9 mouse cellular contexts compared by ENCODE assay signal in the genomic region with DNA sequence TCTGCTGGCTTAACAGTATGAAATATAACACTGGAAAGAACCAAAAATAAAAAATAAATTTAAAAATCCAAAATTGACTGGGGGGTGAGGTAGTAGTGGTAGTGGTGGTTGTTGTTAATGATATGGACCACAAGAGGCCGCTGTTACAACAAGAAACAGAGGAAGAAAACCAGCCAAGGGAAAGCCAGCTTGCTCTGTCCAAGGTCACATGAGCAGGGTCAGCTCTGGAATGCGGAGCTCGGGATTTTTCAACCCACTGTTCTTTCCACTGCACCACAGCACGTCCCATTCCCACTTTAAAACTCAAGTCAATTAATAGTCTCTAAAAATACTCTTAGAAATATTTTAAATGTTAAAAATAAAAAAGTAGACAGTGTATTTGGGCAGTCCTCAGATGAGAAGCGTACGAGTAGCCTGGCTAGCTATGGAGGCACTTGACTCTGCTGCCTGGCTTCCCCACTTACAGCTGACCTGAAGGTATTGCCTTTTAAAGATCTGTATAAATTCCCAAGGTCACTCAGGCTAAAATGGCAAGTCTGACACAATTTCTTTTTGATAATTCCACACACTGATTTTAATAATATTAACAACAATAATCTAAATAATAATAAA. TPM values are rescaled to one million over a fixed set of nuclear protein-coding genes. Genes with fewer than 3 reads are reported as not detected.
DNase-seq lines count a peak whose midpoint lies in the region; ATAC-seq and TF ChIP-seq lines count a peak whose summit lies in the region.
"Had no signal": no experiment of that assay in that cellular context is flagged by ENCODE, and none has a peak within 500 bp of the region (broad histone marks: within the 10 kb centered on the region; RNA-seq: fewer than 3 reads in every experiment).

No protein-coding gene starts in this region.

- H3K9me3 ChIP-seq in embryonic facial prominence, embryonic 12.5 days, result no peaks in the 10 kb centered on the region
- no peaks in the 10 kb centered on the region for H3K9me3 ChIP-seq in heart, postnatal 0 days (replicated peaks; ENCODE audit: control insufficient read depth, low read length)
- no peaks in the 10 kb centered on the region for H3K9me3 ChIP-seq in liver, embryonic 13.5 days (replicated peaks)
- no peaks in the 10 kb centered on the region for H3K9me3 ChIP-seq in neural tube, embryonic 12.5 days

- peak; percentile 78 for DNase-seq in adrenal gland, postnatal 14 days
- DNase-seq in heart, postnatal 0 days (ENCODE audit: low spot score), result peak; percentile 93
- DNase-seq in kidney, postnatal 14 days, result peak; percentile 90
- peak; percentile 31 for DNase-seq in liver, embryonic 13.5 days
- DNase-seq in telencephalon, adult 2 months (ENCODE audit: low read depth, low spot score), result peak; percentile 44

- no peak overlapping the region for H3K4me2 ChIP-seq in embryonic facial prominence, embryonic 12.5 days (replicated peaks)
- no peak overlapping the region for H3K4me2 ChIP-seq in heart, postnatal 0 days (ENCODE audit: low read depth, low read length)
- no peak overlapping the region for H3K4me2 ChIP-seq in liver, embryonic 13.5 days
- no peak overlapping the region for H3K4me2 ChIP-seq in neural tube, embryonic 12.5 days (replicated peaks)

- 25% methylated on average over 6 of the region's 6 CpGs for WGBS in embryonic facial prominence, embryonic 12.5 days
- 12% methylated on average over 6 of the region's 6 CpGs for WGBS in heart, postnatal 0 days
- 24% methylated on average over 6 of the region's 6 CpGs for WGBS in liver, embryonic 13.5 days (ENCODE audit: insufficient replicate concordance)
- WGBS in neural tube, embryonic 12.5 days, result 30% methylated on average over 6 of the region's 6 CpGs

- H3K79me2 ChIP-seq in C2C12 (ENCODE audit: control insufficient read depth, insufficient read depth), result no peaks in the 10 kb centered on the region

- no peak overlapping the region for H3K27ac ChIP-seq in embryonic facial prominence, embryonic 12.5 days
- peak overlapping the region; percentile 64 for H3K27ac ChIP-seq in heart, postnatal 0 days (ENCODE audit: low read depth)
- no peak overlapping the region for H3K27ac ChIP-seq in liver, embryonic 13.5 days
- H3K27ac ChIP-seq in neural tube, embryonic 12.5 days, result no peak overlapping the region

- TF ChIP-seq EP300 in heart, postnatal 0 days (IDR thresholded peaks at IDR 0.05; ENCODE audit: low read depth), result no peak

- no peaks in the 10 kb centered on the region for H3K4me1 ChIP-seq in embryonic facial prominence, embryonic 12.5 days
- peaks cover 5% of the 10 kb centered on the region; the same call in 1 of the 2 replicates for H3K4me1 ChIP-seq in heart, postnatal 0 days (ENCODE audit: control insufficient read depth, insufficient read depth)
- H3K4me1 ChIP-seq in liver, embryonic 13.5 days (replicated peaks), result no peaks in the 10 kb centered on the region
- no peaks in the 10 kb centered on the region for H3K4me1 ChIP-seq in neural tube, embryonic 12.5 days

- no peaks in the 10 kb centered on the region for H3K36me3 ChIP-seq in C2C12 (ENCODE audit: control insufficient read depth, insufficient read depth)
- H3K36me3 ChIP-seq in embryonic facial prominence, embryonic 12.5 days, result no peaks in the 10 kb centered on the region
- no peaks in the 10 kb centered on the region for H3K36me3 ChIP-seq in heart, postnatal 0 days (replicated peaks; ENCODE audit: control insufficient read depth, insufficient read depth, low read length)
- H3K36me3 ChIP-seq in liver, embryonic 13.5 days, result no peaks in the 10 kb centered on the region
- no peaks in the 10 kb centered on the region for H3K36me3 ChIP-seq in neural tube, embryonic 12.5 days

- ATAC-seq in embryonic facial prominence, embryonic 12.5 days (ENCODE audit: insufficient number of reproducible peaks, insufficient read depth, low FRiP score, low TSS enrichment), result 0 out of 2 replicates have a peak, but pooled peaks have one; percentile 52
- peak; percentile 88 for ATAC-seq in heart, postnatal 0 days (ENCODE audit: insufficient read depth, low read depth)
- ATAC-seq in liver, embryonic 13.5 days (ENCODE audit: low read depth), result no peak
- ATAC-seq in neural tube, embryonic 12.5 days (ENCODE audit: low FRiP score, low read depth), result 0 out of 2 replicates have a peak, but pooled peaks have one; percentile 37

- no peaks in the 10 kb centered on the region for H3K79me3 ChIP-seq in C2C12 (ENCODE audit: low read depth)

- H3ac ChIP-seq in C2C12 (ENCODE audit: control insufficient read depth, insufficient read length, low read depth), result no peak overlapping the region

- TF ChIP-seq CTCF in C2C12 (IDR thresholded peaks at IDR 0.05; ENCODE audit: control insufficient read depth, insufficient read depth, insufficient read length), result peak; percentile 25
- TF ChIP-seq CTCF in heart, postnatal 0 days (IDR thresholded peaks at IDR 0.05; ENCODE audit: low read depth), result peak; percentile 59

- no peaks in the 10 kb centered on the region for H3K27me3 ChIP-seq in C2C12 (ENCODE audit: control insufficient read depth, insufficient read depth, insufficient read length)
- no peaks in the 10 kb centered on the region for H3K27me3 ChIP-seq in embryonic facial prominence, embryonic 12.5 days
- no peaks in the 10 kb centered on the region for H3K27me3 ChIP-seq in heart, postnatal 0 days (ENCODE audit: control insufficient read depth, insufficient read depth, low read length)
- H3K27me3 ChIP-seq in liver, embryonic 13.5 days, result no peaks in the 10 kb centered on the region
- H3K27me3 ChIP-seq in neural tube, embryonic 12.5 days (replicated peaks), result no peaks in the 10 kb centered on the region

- no peak overlapping the region for H3K9ac ChIP-seq in embryonic facial prominence, embryonic 12.5 days
- no peak overlapping the region; the same call in 1 of the 2 replicates for H3K9ac ChIP-seq in heart, postnatal 0 days (replicated peaks; ENCODE audit: low read depth, low read length)
- no peak overlapping the region for H3K9ac ChIP-seq in liver, embryonic 13.5 days
- no peak overlapping the region for H3K9ac ChIP-seq in neural tube, embryonic 12.5 days

- H3K4me3 ChIP-seq in C2C12 (ENCODE audit: insufficient read depth, poor library complexity, severe bottlenecking), result no peak overlapping the region
- no peak overlapping the region for H3K4me3 ChIP-seq in embryonic facial prominence, embryonic 12.5 days
- H3K4me3 ChIP-seq in heart, postnatal 0 days (ENCODE audit: low read depth, low read length), result no peak overlapping the region
- no peak overlapping the region for H3K4me3 ChIP-seq in liver, embryonic 13.5 days (replicated peaks)
- no peak overlapping the region for H3K4me3 ChIP-seq in neural tube, embryonic 12.5 days
- H3K4me3 ChIP-seq: erythroblast, embryonic 14.5 days had no signal

TF ChIP-seq in C2C12, 6 proteins besides CTCF, POLR2A, EP300 and RAD21:
- no peak for TF ChIP-seq MYOG (IDR thresholded peaks at IDR 0.05; ENCODE audit: control insufficient read depth, extremely low read depth, insufficient read length)
- TF ChIP-seq FOSL1 (IDR thresholded peaks at IDR 0.05; ENCODE audit: insufficient read depth, low read length, poor library complexity, severe bottlenecking), result no peak
- peak; percentile 91 for TF ChIP-seq USF1 (IDR thresholded peaks at IDR 0.05; ENCODE audit: low read depth)
- no peak for TF ChIP-seq MYOD1 (IDR thresholded peaks at IDR 0.05; ENCODE audit: control insufficient read depth, insufficient read length, low read depth)
- TF ChIP-seq CEBPB (IDR thresholded peaks at IDR 0.05; ENCODE audit: low read depth), result no peak
- no peak for TF ChIP-seq MAX (IDR thresholded peaks at IDR 0.05)

RNA-seq across cellular contexts. Expression of a gene that starts 37.4 kb away (rescaled TPM):
- 0.20 TPM for polyA plus RNA-seq in C2C12 (2012; fragmentation: generic; extraction: Trizol)
- total RNA-seq in adrenal gland, postnatal 14 days (2021), result 0.74 and 1.4 TPM in 2 replicates
- polyA plus RNA-seq in embryonic facial prominence, embryonic 12.5 days (2016; fragmentation: Nextera tagmentation; extraction: Ambion mirVana), result 4.3 and 4.7 TPM in 2 replicates
- 3.3 and 8.5 TPM in 2 replicates for total RNA-seq in heart, postnatal 0 days (2014; rRNA removed; ENCODE audit: low replicate concordance)
- 1.7 and 2.7 TPM in 2 replicates for polyA plus RNA-seq in heart, postnatal 0 days (2015; fragmentation: Nextera tagmentation; extraction: Ambion mirVana)
- 0.23 and 0.25 TPM in 2 replicates for polyA plus RNA-seq in liver, embryonic 13.5 days (2015; fragmentation: Nextera tagmentation; extraction: Ambion mirVana)
- 1.9 and 3.1 TPM in 2 replicates for polyA plus RNA-seq in neural tube, embryonic 12.5 days (2016; fragmentation: Nextera tagmentation; extraction: Ambion mirVana)
- polyA plus RNA-seq: erythroblast, embryonic 14.5 days had no signal

Comparison
In these comparisons a context has a peak if more than half of its experiments do, and no peak if none do; other contexts are left out.
1. DNase-seq: peak in every context shown above with its lines; median percentile 93 in heart, postnatal 0 days; 90 in kidney, postnatal 14 days; 78 in adrenal gland, postnatal 14 days; 44 in telencephalon, adult 2 months; 31 in liver, embryonic 13.5 days.